Mouse (Mus musculus): Measurements from ENCODE around the gene Pih1d1. TPM values are rescaled to one million over a fixed set of nuclear protein-coding genes. Genes with fewer than 3 reads are reported as not detected.
"Not testable (repeated sequence)": the region's sequence is repeated elsewhere in the genome, so short reads cannot be mapped to it uniquely, and the experiment has no call there.

Gene Pih1d1
- polyA plus RNA-seq (2012; rRNA removed), result 46.9 and 50.1 TPM in 2 replicates

GRCm38 (mm10) chr7:45154096-45154992, at the start of gene Pih1d1, which contains the start of gene Aldh16a1:
Gene Pih1d1 (plus strand): TSS chr7:45154303.
Gene Aldh16a1 (minus strand): TSS chr7:45154584.
- Histone ChIP-seq H3K4me3 (replicated peaks; ENCODE audit: extremely low read depth, low read depth, low read length) (peak within 1 kb of the TSS; percentile 93), H3K4me1 (ENCODE audit: control insufficient read depth, insufficient read depth, low read length) (peaks cover 6% of the 10 kb centered on the region)
- TF ChIP-seq POLR2A (IDR thresholded peaks at IDR 0.05; ENCODE audit: borderline replicate concordance, extremely low read depth, low read depth, low read length) (peak; percentile 96), CTCF (IDR thresholded peaks at IDR 0.05; ENCODE audit: insufficient read depth, low read length) (no peak)
- 1% methylated on average over 69 of the region's 69 CpGs for WGBS
- peak; percentile 97 for DNase-seq

GRCm38 (mm10) chr7:45104941-45105340, 49.2 kb upstream of the Pih1d1 start:
- H3K4me1 ChIP-seq (ENCODE audit: control insufficient read depth, insufficient read depth, low read length), result peaks cover 7% of the 10 kb centered on the region
- no peak overlapping the region for H3K4me3 ChIP-seq (replicated peaks; ENCODE audit: extremely low read depth, low read depth, low read length)
- no peak for DNase-seq
- no peak for TF ChIP-seq POLR2A (IDR thresholded peaks at IDR 0.05; ENCODE audit: borderline replicate concordance, extremely low read depth, low read depth, low read length)
- no peak for TF ChIP-seq CTCF (IDR thresholded peaks at IDR 0.05; ENCODE audit: insufficient read depth, low read length)
- 71% methylated on average over 5 of the region's 5 CpGs for WGBS

GRCm38 (mm10) chr7:45105491-45105890, 48.6 kb upstream of the Pih1d1 start:
- 72% methylated on average over 8 of the region's 8 CpGs for WGBS
- DNase-seq, result no peak
- TF ChIP-seq POLR2A (IDR thresholded peaks at IDR 0.05; ENCODE audit: borderline replicate concordance, extremely low read depth, low read depth, low read length) (no peak), CTCF (IDR thresholded peaks at IDR 0.05; ENCODE audit: insufficient read depth, low read length) (no peak)
- H3K4me1 ChIP-seq (ENCODE audit: control insufficient read depth, insufficient read depth, low read length), result peaks cover 7% of the 10 kb centered on the region
- H3K4me3 ChIP-seq (replicated peaks; ENCODE audit: extremely low read depth, low read depth, low read length), result no peak overlapping the region

GRCm38 (mm10) chr7:45106441-45106840, 47.7 kb upstream of the Pih1d1 start:
- TF ChIP-seq POLR2A (IDR thresholded peaks at IDR 0.05; ENCODE audit: borderline replicate concordance, extremely low read depth, low read depth, low read length) (no peak), CTCF (IDR thresholded peaks at IDR 0.05; ENCODE audit: insufficient read depth, low read length) (no peak)
- no peak overlapping the region for H3K4me3 ChIP-seq (replicated peaks; ENCODE audit: extremely low read depth, low read depth, low read length)
- WGBS, result 78% methylated on average over 6 of the region's 6 CpGs
- peaks cover 7% of the 10 kb centered on the region for H3K4me1 ChIP-seq (ENCODE audit: control insufficient read depth, insufficient read depth, low read length)
- no peak for DNase-seq

GRCm38 (mm10) chr7:45107052-45107645, 47.0 kb upstream of the Pih1d1 start:
- no peak for DNase-seq
- 60% methylated on average over 5 of the region's 5 CpGs for WGBS
- Histone ChIP-seq H3K4me3 (replicated peaks; ENCODE audit: extremely low read depth, low read depth, low read length) (no peak overlapping the region), H3K4me1 (ENCODE audit: control insufficient read depth, insufficient read depth, low read length) (peaks cover 7% of the 10 kb centered on the region)
- TF ChIP-seq POLR2A (IDR thresholded peaks at IDR 0.05; ENCODE audit: borderline replicate concordance, extremely low read depth, low read depth, low read length), result no peak
- TF ChIP-seq CTCF (IDR thresholded peaks at IDR 0.05; ENCODE audit: insufficient read depth, low read length), result no peak

GRCm38 (mm10) chr7:45110089-45110488, 44.0 kb upstream of the Pih1d1 start:
- not testable (repeated sequence) for H3K4me1 ChIP-seq (ENCODE audit: control insufficient read depth, insufficient read depth, low read length); DNase-seq; H3K4me3 ChIP-seq (replicated peaks; ENCODE audit: extremely low read depth, low read depth, low read length)
- 83% methylated on average over 4 of the region's 4 CpGs for WGBS

GRCm38 (mm10) chr7:45111940-45112339, 42.2 kb upstream of the Pih1d1 start:
- TF ChIP-seq CTCF (IDR thresholded peaks at IDR 0.05; ENCODE audit: insufficient read depth, low read length), result no peak
- TF ChIP-seq POLR2A (IDR thresholded peaks at IDR 0.05; ENCODE audit: borderline replicate concordance, extremely low read depth, low read depth, low read length), result no peak
- WGBS, result 40% methylated on average over 2 of the region's 2 CpGs
- no peaks in the 10 kb centered on the region for H3K4me1 ChIP-seq (ENCODE audit: control insufficient read depth, insufficient read depth, low read length)
- no peak overlapping the region for H3K4me3 ChIP-seq (replicated peaks; ENCODE audit: extremely low read depth, low read depth, low read length)
- no peak for DNase-seq

- Histone ChIP-seq H3K4me1 (ENCODE audit: control insufficient read depth, insufficient read depth, low read length) (no peaks in the 10 kb centered on the region), H3K4me3 (replicated peaks; ENCODE audit: extremely low read depth, low read depth, low read length) (no peak overlapping the region)
- no peak for DNase-seq
- 55% methylated on average over 3 of the region's 3 CpGs for WGBS
- no peak for TF ChIP-seq CTCF (IDR thresholded peaks at IDR 0.05; ENCODE audit: insufficient read depth, low read length)
- no peak for TF ChIP-seq POLR2A (IDR thresholded peaks at IDR 0.05; ENCODE audit: borderline replicate concordance, extremely low read depth, low read depth, low read length)
These were observed 41.6 kb upstream of the Pih1d1 start for GRCm38 (mm10) chr7:45112529-45112928.

- no peak overlapping the region for H3K4me3 ChIP-seq (replicated peaks; ENCODE audit: extremely low read depth, low read depth, low read length)
- no peak for TF ChIP-seq POLR2A (IDR thresholded peaks at IDR 0.05; ENCODE audit: borderline replicate concordance, extremely low read depth, low read depth, low read length)
- TF ChIP-seq CTCF (IDR thresholded peaks at IDR 0.05; ENCODE audit: insufficient read depth, low read length), result no peak
- DNase-seq, result no peak
- H3K4me1 ChIP-seq (ENCODE audit: control insufficient read depth, insufficient read depth, low read length), result no peaks in the 10 kb centered on the region
- WGBS, result 80% methylated on average over 2 of the region's 2 CpGs
These were observed 40.6 kb upstream of the Pih1d1 start for GRCm38 (mm10) chr7:45113476-45113875.

GRCm38 (mm10) chr7:45117566-45117965, 36.5 kb upstream of the Pih1d1 start:
- no peak for DNase-seq
- H3K4me1 ChIP-seq (ENCODE audit: control insufficient read depth, insufficient read depth, low read length), result peaks cover 6% of the 10 kb centered on the region; the same call in 1 of the 2 replicates
- no peak overlapping the region for H3K4me3 ChIP-seq (replicated peaks; ENCODE audit: extremely low read depth, low read depth, low read length)
- TF ChIP-seq POLR2A (IDR thresholded peaks at IDR 0.05; ENCODE audit: borderline replicate concordance, extremely low read depth, low read depth, low read length) (no peak), CTCF (IDR thresholded peaks at IDR 0.05; ENCODE audit: insufficient read depth, low read length) (no peak)
- 77% methylated on average over 8 of the region's 8 CpGs for WGBS
